Comparison of ENCODE assay signal across 8 mouse cellular contexts in the genomic region with DNA sequence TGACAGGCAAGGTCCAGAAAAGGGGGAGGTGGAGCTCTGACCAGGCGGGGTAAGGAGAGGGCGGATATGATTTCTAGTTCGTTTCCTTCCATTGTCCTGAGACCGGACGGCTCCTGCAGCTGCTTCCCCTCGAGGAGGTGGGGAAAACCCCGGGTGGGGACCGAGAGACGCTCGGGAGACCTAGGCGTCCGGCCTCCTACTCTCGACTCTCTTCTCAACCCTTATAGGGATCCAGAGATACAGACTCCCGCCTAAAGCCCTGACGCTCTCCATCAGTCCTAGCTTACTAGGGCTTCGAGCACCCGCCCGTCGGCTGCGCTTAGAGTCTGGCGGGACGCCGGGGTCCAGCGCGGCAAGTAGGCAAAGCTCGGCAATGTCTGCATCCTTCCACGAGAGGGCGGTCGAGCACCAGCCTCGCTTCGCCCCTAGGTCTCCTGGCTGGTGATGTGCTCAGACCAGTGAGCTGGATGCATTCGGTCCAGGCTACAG. TPM values are rescaled to one million over a fixed set of nuclear protein-coding genes. Genes with fewer than 3 reads are reported as not detected.
A peak's percentile ranks its signal among the peaks of the same experiment; 100 is the strongest.
DNase-seq lines count a peak whose midpoint lies in the region; ATAC-seq and TF ChIP-seq lines count a peak whose summit lies in the region.

No protein-coding gene starts in this region.

- H3K4me2 ChIP-seq in hindbrain, embryonic 15.5 days = peak overlapping the region; percentile 53
- peak overlapping the region; percentile 17; the same call in 1 of the 2 replicates for H3K4me2 ChIP-seq in midbrain, embryonic 11.5 days

- ATAC-seq in cerebellum, adult (ENCODE audit: insufficient number of reproducible peaks, low FRiP score, low TSS enrichment) = no peak
- peak; percentile 25; the same call in 1 of the 2 replicates for ATAC-seq in hindbrain, embryonic 15.5 days (ENCODE audit: low FRiP score, low read depth)
- ATAC-seq in midbrain, embryonic 11.5 days (ENCODE audit: low FRiP score) = peak; percentile 61

- peak; percentile 82 for DNase-seq in cerebellum, adult 11 months
- peak; percentile 87 to 92 for DNase-seq in cerebellum, postnatal 25 days
- peak; percentile 90 for DNase-seq in gastrocnemius, adult 2 months
- DNase-seq in limb, embryonic 10.5 days (ENCODE audit: low spot score) = peak; percentile 91
- DNase-seq in midbrain, embryonic 11.5 days (ENCODE audit: low spot score, missing footprints) = peak; percentile 99

- no peak overlapping the region for H3K9ac ChIP-seq in hindbrain, embryonic 15.5 days
- H3K9ac ChIP-seq in midbrain, embryonic 11.5 days (ENCODE audit: low read length) = no peak overlapping the region

- no peaks in the 10 kb centered on the region for H3K9me3 ChIP-seq in hindbrain, embryonic 15.5 days
- no peaks in the 10 kb centered on the region for H3K9me3 ChIP-seq in limb, embryonic 10.5 days (replicated peaks)
- no peaks in the 10 kb centered on the region for H3K9me3 ChIP-seq in midbrain, embryonic 11.5 days (ENCODE audit: control insufficient read depth, low read length)

- no peak for TF ChIP-seq POLR2A in small intestine, adult 2 months (IDR thresholded peaks at IDR 0.05; ENCODE audit: low read depth, low read length)

- peak overlapping the region; percentile 92 for H3K27ac ChIP-seq in gastrocnemius, adult 2 months
- 0 out of 2 replicates have a peak overlapping the region, but pooled peaks have one; percentile 21 for H3K27ac ChIP-seq in hindbrain, embryonic 15.5 days (replicated peaks)
- peak overlapping the region; percentile 68 for H3K27ac ChIP-seq in limb, embryonic 10.5 days
- H3K27ac ChIP-seq in midbrain, embryonic 11.5 days (ENCODE audit: low read depth, low read length) = no peak overlapping the region
- H3K27ac ChIP-seq in small intestine, adult 2 months (ENCODE audit: insufficient read depth, low read depth, low read length) = 0 out of 2 replicates have a peak overlapping the region, but pooled peaks have one; percentile 17

- peaks cover 46% of the 10 kb centered on the region for H3K4me1 ChIP-seq in hindbrain, embryonic 15.5 days (replicated peaks)
- H3K4me1 ChIP-seq in limb, embryonic 10.5 days = peaks cover 75% of the 10 kb centered on the region
- H3K4me1 ChIP-seq in midbrain, embryonic 11.5 days (ENCODE audit: control insufficient read depth, insufficient read depth, low read length) = peaks cover 5% of the 10 kb centered on the region; the same call in 1 of the 2 replicates
- peaks cover 12% of the 10 kb centered on the region for H3K4me1 ChIP-seq in small intestine, adult 2 months (ENCODE audit: control insufficient read depth, insufficient read depth, insufficient read length, low read length)

- H3K27me3 ChIP-seq in hindbrain, embryonic 15.5 days = peaks cover 49% of the 10 kb centered on the region
- peaks cover 55% of the 10 kb centered on the region for H3K27me3 ChIP-seq in limb, embryonic 10.5 days (ENCODE audit: low read depth, poor library complexity, severe bottlenecking)
- peaks cover 49% of the 10 kb centered on the region for H3K27me3 ChIP-seq in midbrain, embryonic 11.5 days (ENCODE audit: control insufficient read depth, insufficient read depth, low read length)
- peaks cover 12% of the 10 kb centered on the region for H3K27me3 ChIP-seq in small intestine, adult 2 months (ENCODE audit: control insufficient read depth, insufficient read depth, low read length)

- H3K36me3 ChIP-seq in hindbrain, embryonic 15.5 days = peaks cover 7% of the 10 kb centered on the region
- H3K36me3 ChIP-seq in limb, embryonic 10.5 days = peaks cover 14% of the 10 kb centered on the region
- H3K36me3 ChIP-seq in midbrain, embryonic 11.5 days (ENCODE audit: control insufficient read depth, insufficient read depth, low read length) = 0 out of 2 replicates have a peak, but pooled peaks cover 2% of the 10 kb centered on the region
- H3K36me3 ChIP-seq in small intestine, adult 2 months (ENCODE audit: control insufficient read depth, insufficient read depth, low read length) = no peaks in the 10 kb centered on the region

- intact Hi-C loops in gastrocnemius, adult 2 months (cut with DNase I) = no loop called here

- peak overlapping the region; percentile 73 for H3K4me3 ChIP-seq in gastrocnemius, adult 2 months
- peak overlapping the region; percentile 23 for H3K4me3 ChIP-seq in hindbrain, embryonic 15.5 days
- peak overlapping the region; percentile 46 for H3K4me3 ChIP-seq in limb, embryonic 10.5 days
- peak overlapping the region; percentile 19; the same call in 1 of the 2 replicates for H3K4me3 ChIP-seq in midbrain, embryonic 11.5 days (ENCODE audit: low read depth, low read length)
- H3K4me3 ChIP-seq in small intestine, adult 2 months (ENCODE audit: low read depth, low read length) = peak overlapping the region; percentile 56

- peak; percentile 100 for TF ChIP-seq CTCF in gastrocnemius, adult 2 months (IDR thresholded peaks at IDR 0.05)
- TF ChIP-seq CTCF in small intestine, adult 2 months (IDR thresholded peaks at IDR 0.05; ENCODE audit: extremely low read depth, insufficient read length, insufficient replicate concordance, low read depth, low read length) = peak; percentile 94

- 1% methylated on average over 32 of the region's 32 CpGs for WGBS in hindbrain, embryonic 15.5 days
- 2% methylated on average over 32 of the region's 32 CpGs for WGBS in limb, embryonic 10.5 days
- WGBS in midbrain, embryonic 11.5 days = 2% methylated on average over 32 of the region's 32 CpGs
- WGBS in small intestine, adult 2 months = 1% methylated on average over 32 of the region's 32 CpGs

RNA-seq across cellular contexts. Expression of a gene that starts 0.7 kb away (rescaled TPM):
- 1 to 10 TPM; 1.4 to 2.6 TPM for total RNA-seq in gastrocnemius, adult 2 months (2021)
- polyA plus RNA-seq in hindbrain, embryonic 15.5 days (2015; fragmentation: Nextera tagmentation; extraction: Ambion mirVana) = 5.5 and 5.6 TPM in 2 replicates
- 5.6 and 7.5 TPM in 2 replicates for polyA plus RNA-seq in limb, embryonic 10.5 days (2016; fragmentation: Nextera tagmentation; extraction: Ambion mirVana)
- 4.9 and 5.4 TPM in 2 replicates for polyA plus RNA-seq in midbrain, embryonic 11.5 days (2014; fragmentation: Nextera tagmentation; extraction: Ambion mirVana)
- polyA plus RNA-seq in small intestine, adult 2 months (2012; rRNA removed) = 0.98 and 2.2 TPM in 2 replicates

RNA-seq across cellular contexts. Expression of a gene that starts 7.4 kb away (rescaled TPM):
- 10 to 100 TPM; 33.4 to 37.0 TPM for total RNA-seq in gastrocnemius, adult 2 months (2021)
- polyA plus RNA-seq in hindbrain, embryonic 15.5 days (2015; fragmentation: Nextera tagmentation; extraction: Ambion mirVana) = 168 and 175 TPM in 2 replicates
- 220 and 235 TPM in 2 replicates for polyA plus RNA-seq in limb, embryonic 10.5 days (2016; fragmentation: Nextera tagmentation; extraction: Ambion mirVana)
- polyA plus RNA-seq in midbrain, embryonic 11.5 days (2014; fragmentation: Nextera tagmentation; extraction: Ambion mirVana) = 226 and 232 TPM in 2 replicates
- polyA plus RNA-seq in small intestine, adult 2 months (2012; rRNA removed) = 25.2 and 45.3 TPM in 2 replicates

RNA-seq across cellular contexts. Expression of a gene that starts 9.3 kb away (rescaled TPM):
- total RNA-seq in gastrocnemius, adult 2 months (2021) = 1 to 10 TPM; 3.7 to 4.4 TPM
- polyA plus RNA-seq in hindbrain, embryonic 15.5 days (2015; fragmentation: Nextera tagmentation; extraction: Ambion mirVana) = 13.7 TPM in 2 replicates
- 9.7 TPM in 2 replicates for polyA plus RNA-seq in limb, embryonic 10.5 days (2016; fragmentation: Nextera tagmentation; extraction: Ambion mirVana)
- 9.7 and 12.1 TPM in 2 replicates for polyA plus RNA-seq in midbrain, embryonic 11.5 days (2014; fragmentation: Nextera tagmentation; extraction: Ambion mirVana)
- polyA plus RNA-seq in small intestine, adult 2 months (2012; rRNA removed) = 2.6 and 4.4 TPM in 2 replicates

RNA-seq across cellular contexts. Expression of a gene that starts 9.4 kb away (rescaled TPM):
- total RNA-seq in gastrocnemius, adult 2 months (2021) = 100 to 1,000 TPM; 109 to 117 TPM
- polyA plus RNA-seq in hindbrain, embryonic 15.5 days (2015; fragmentation: Nextera tagmentation; extraction: Ambion mirVana) = 394 and 408 TPM in 2 replicates
- 84.7 and 93.5 TPM in 2 replicates for polyA plus RNA-seq in limb, embryonic 10.5 days (2016; fragmentation: Nextera tagmentation; extraction: Ambion mirVana)
- polyA plus RNA-seq in midbrain, embryonic 11.5 days (2014; fragmentation: Nextera tagmentation; extraction: Ambion mirVana) = 126 and 127 TPM in 2 replicates
- polyA plus RNA-seq in small intestine, adult 2 months (2012; rRNA removed) = 86.6 and 182 TPM in 2 replicates

RNA-seq across cellular contexts. Expression of a gene that starts 9.4 kb away (rescaled TPM):
- total RNA-seq in gastrocnemius, adult 2 months (2021) = under 1 TPM; 0.28 to 0.67 TPM
- polyA plus RNA-seq in hindbrain, embryonic 15.5 days (2015; fragmentation: Nextera tagmentation; extraction: Ambion mirVana) = 14.3 and 16.5 TPM in 2 replicates
- polyA plus RNA-seq in limb, embryonic 10.5 days (2016; fragmentation: Nextera tagmentation; extraction: Ambion mirVana) = 11.6 and 16.3 TPM in 2 replicates
- 14.9 and 15.8 TPM in 2 replicates for polyA plus RNA-seq in midbrain, embryonic 11.5 days (2014; fragmentation: Nextera tagmentation; extraction: Ambion mirVana)
- polyA plus RNA-seq in small intestine, adult 2 months (2012; rRNA removed) = 3.2 and 4.7 TPM in 2 replicates

Comparison
In these comparisons a context has a peak if more than half of its experiments do, and no peak if none do; other contexts are left out.
1. H3K4me3 ChIP-seq: peak in every context shown above with its lines; median percentile 73 in gastrocnemius, adult 2 months; 56 in small intestine, adult 2 months; 46 in limb, embryonic 10.5 days; 23 in hindbrain, embryonic 15.5 days; 19 in midbrain, embryonic 11.5 days.